Mouse (Mus musculus) heart, postnatal 0 days (tissue): ENCODE measurements around the gene Dyrk2. TPM values are rescaled to one million over a fixed set of nuclear protein-coding genes. Genes with fewer than 3 reads are reported as not detected.

Experiments
- ATAC-seq: fragments of 200-750 bp; cut with Nextera tagmentation; 2 replicates; pipeline ENCODE4 v1.8.0; 2017; ENCODE audit warnings: low read depth, moderate number of reproducible peaks, moderate library complexity; ENCODE audit not compliant: insufficient read depth
- DNase-seq: peaks from one replicate; pipeline ENCODE4 v3.0.0-alpha.2; 2016; ENCODE audit warnings: low spot score
- H3K27ac ChIP-seq: fragments of 300-500 bp; sonication (generic); 2 replicates; pipeline ENCODE4 v1.5.1; 2014; ENCODE audit warnings: low read depth, mild to moderate bottlenecking
- H3K27me3 ChIP-seq: fragments of 300-500 bp; sonication (generic); 2 replicates; pipeline ENCODE4 v1.6.1; 2014; ENCODE audit warnings: low read length, mixed read lengths; ENCODE audit not compliant: control insufficient read depth, insufficient read depth
- H3K36me3 ChIP-seq: fragments of 300-500 bp; sonication (generic); replicated peaks from 2 replicates; pipeline ENCODE4 v1.6.1; 2014; ENCODE audit warnings: low read length, mixed read lengths; ENCODE audit not compliant: control insufficient read depth, insufficient read depth
- H3K4me1 ChIP-seq: fragments of 300-500 bp; sonication (generic); 2 replicates; pipeline ENCODE4 v1.6.1; 2014; ENCODE audit warnings: antibody characterized with exemption; ENCODE audit not compliant: control insufficient read depth, insufficient read depth
- H3K4me2 ChIP-seq: fragments of 300-500 bp; sonication (generic); 2 replicates; pipeline ENCODE4 v1.6.1; 2014; ENCODE audit warnings: low read depth, mild to moderate bottlenecking, low read length, moderate library complexity
- H3K4me3 ChIP-seq: fragments of 300-500 bp; sonication (generic); 2 replicates; pipeline ENCODE4 v1.5.1; 2014; ENCODE audit warnings: low read depth, low read length
- H3K9ac ChIP-seq: fragments of 300-500 bp; sonication (generic); replicated peaks from 2 replicates; pipeline ENCODE4 v1.6.1; 2014; ENCODE audit warnings: low read depth, low read length, mixed read lengths
- H3K9me3 ChIP-seq: fragments of 300-500 bp; sonication (generic); replicated peaks from 2 replicates; pipeline ENCODE4 v1.6.1; 2016; ENCODE audit warnings: low read length; ENCODE audit not compliant: control insufficient read depth
- CTCF ChIP-seq: IDR thresholded peaks from 2 replicates; pipeline ENCODE4 v1.5.1; 2016; ENCODE audit warnings: antibody characterized with exemption, control low read depth, low read depth
- EP300 ChIP-seq: IDR thresholded peaks from 2 replicates; pipeline ENCODE4 v1.6.1; 2016; ENCODE audit warnings: antibody characterized with exemption, low read depth
- WGBS: fragments of 180-500 bp; shearing (Covaris S2); extraction: QIAGEN DNeasy Blood & Tissue Kit; methylation state at CpG from one replicate; pipeline ENCODE4 v1.1.7; 2014; 5-methylcytosine and 5-hydroxymethylcytosine counted together
- polyA plus RNA-seq: library from polyadenylated mRNA; unstranded; fragments of >200 nt; fragmentation: Nextera tagmentation; extraction: Ambion mirVana; gene quantifications from 2 replicates; pipeline ENCODE4 v1.2.1, GENCODE M21; 2015
- total RNA-seq: library from RNA; depleted of rRNA; stranded (reverse); fragments of >200 nt; gene quantifications from 2 replicates; pipeline ENCODE4 v1.2.3, GENCODE M21; 2014; ENCODE audit warnings: low replicate concordance

The Dyrk2 gene
- total and polyA plus RNA-seq, 2 experiments from 2014 or later: 9.8 to 65.7 TPM

GRCm38 (mm10) chr10:118846991-118847545 is 22.9 kb downstream of the Dyrk2 start:
- Histone ChIP-seq H3K27me3 (no peaks in the 10 kb centered on the region), H3K9ac (no peak overlapping the region), H3K9me3 (no peaks in the 10 kb centered on the region), H3K36me3 (no peaks in the 10 kb centered on the region), H3K4me2 (no peak overlapping the region), H3K4me1 (no peaks in the 10 kb centered on the region), H3K27ac (no peak overlapping the region), H3K4me3 (no peak overlapping the region)
- 11% methylated on average over 10 of the region's 10 CpGs for WGBS
- TF ChIP-seq CTCF: 0 out of 2 replicates have a peak, but pooled peaks have one; percentile 0
- TF ChIP-seq EP300: no peak
- ATAC-seq (no peak), DNase-seq (no peak)

- TF ChIP-seq CTCF (no peak), EP300 (no peak)
- Histone ChIP-seq H3K4me1 (peaks cover 18% of the 10 kb centered on the region), H3K9me3 (no peaks in the 10 kb centered on the region), H3K36me3 (no peaks in the 10 kb centered on the region), H3K4me2 (no peak overlapping the region), H3K9ac (no peak overlapping the region), H3K4me3 (no peak overlapping the region), H3K27me3 (no peaks in the 10 kb centered on the region), H3K27ac (no peak overlapping the region)
- no peak for DNase-seq
- no peak for ATAC-seq
- 96% methylated on average over 9 of the region's 9 CpGs for WGBS
Measured at GRCm38 (mm10) chr10:118840598-118840997, 29.4 kb downstream of the Dyrk2 start.

GRCm38 (mm10) chr10:118839343-118840141 is 30.5 kb downstream of the Dyrk2 start:
- H3K4me1 ChIP-seq: peaks cover 18% of the 10 kb centered on the region
- no peak for TF ChIP-seq CTCF
- no peaks in the 10 kb centered on the region for H3K9me3 ChIP-seq
- H3K9ac ChIP-seq: peak overlapping the region; percentile 37; the same call in 1 of the 2 replicates
- peak overlapping the region; percentile 35 for H3K4me2 ChIP-seq
- ATAC-seq (peak; percentile 60), DNase-seq (peak; percentile 49)
- no peaks in the 10 kb centered on the region for H3K36me3 ChIP-seq
- H3K4me3 ChIP-seq: 0 out of 2 replicates have a peak overlapping the region, but pooled peaks have one; percentile 1
- WGBS: 39% methylated on average over 19 of the region's 19 CpGs
- H3K27ac ChIP-seq: peak overlapping the region; percentile 66
- H3K27me3 ChIP-seq: no peaks in the 10 kb centered on the region

GRCm38 (mm10) chr10:118837636-118838035 is 32.4 kb downstream of the Dyrk2 start:
- TF ChIP-seq EP300: no peak
- no peak for TF ChIP-seq CTCF
- 50% methylated on average over 8 of the region's 8 CpGs for WGBS
- no peak for ATAC-seq
- Histone ChIP-seq H3K4me3 (no peak overlapping the region), H3K27ac (no peak overlapping the region), H3K36me3 (no peaks in the 10 kb centered on the region), H3K9ac (no peak overlapping the region), H3K4me2 (no peak overlapping the region), H3K9me3 (no peaks in the 10 kb centered on the region), H3K4me1 (peaks cover 18% of the 10 kb centered on the region), H3K27me3 (no peaks in the 10 kb centered on the region)
- no peak for DNase-seq

GRCm38 (mm10) chr10:118831190-118831589 is 38.8 kb downstream of the Dyrk2 start:
- TF ChIP-seq EP300 (no peak), CTCF (no peak)
- Histone ChIP-seq H3K4me1 (peaks cover 8% of the 10 kb centered on the region; the same call in 1 of the 2 replicates), H3K4me3 (no peak overlapping the region), H3K9me3 (no peaks in the 10 kb centered on the region), H3K27me3 (no peaks in the 10 kb centered on the region), H3K4me2 (no peak overlapping the region), H3K9ac (no peak overlapping the region), H3K36me3 (no peaks in the 10 kb centered on the region), H3K27ac (no peak overlapping the region)
- WGBS: 60% methylated on average over 8 of the region's 8 CpGs
- DNase-seq: peak; percentile 53
- ATAC-seq: peak; percentile 63; the same call in 1 of the 2 replicates
